Mouse (Mus musculus) embryonic facial prominence, embryonic 13.5 days (tissue): ENCODE measurements at regions not wholly inside any gene's neighbourhood (a gene's known extent, or its start where the extent isn't known, plus 50 kb on each side); places are given as distances from the start of the nearest gene placed in this dataset.

Experiments used
- ATAC-seq: fragments of 200-750 bp; cut with Nextera tagmentation; 2 replicates; pipeline ENCODE4 v1.8.0; 2017; ENCODE audit warnings: low read depth; ENCODE audit not compliant: insufficient number of reproducible peaks, insufficient read depth, low FRiP score, low TSS enrichment
- H3K27ac ChIP-seq: fragments of 300-500 bp; sonication (generic); 2 replicates; pipeline ENCODE4 v1.5.1; 2015; ENCODE audit warnings: moderate library complexity, mild to moderate bottlenecking, inconsistent platforms
- H3K27me3 ChIP-seq: fragments of 300-500 bp; sonication (generic); 2 replicates; pipeline ENCODE4 v1.6.1; 2015; ENCODE audit warnings: mild to moderate bottlenecking, inconsistent platforms
- H3K36me3 ChIP-seq: fragments of 300-500 bp; sonication (generic); 2 replicates; pipeline ENCODE4 v1.6.1; 2015; ENCODE audit warnings: mild to moderate bottlenecking, inconsistent platforms
- H3K4me1 ChIP-seq: fragments of 300-500 bp; sonication (generic); 2 replicates; pipeline ENCODE4 v1.6.1; 2015; ENCODE audit warnings: inconsistent platforms
- H3K4me2 ChIP-seq: fragments of 300-500 bp; sonication (generic); 2 replicates; pipeline ENCODE4 v1.6.1; 2015; ENCODE audit warnings: moderate library complexity, mild to moderate bottlenecking, inconsistent platforms
- H3K4me3 ChIP-seq: fragments of 300-500 bp; sonication (generic); 2 replicates; pipeline ENCODE4 v1.5.1; 2015; ENCODE audit warnings: mild to moderate bottlenecking, inconsistent platforms
- H3K9ac ChIP-seq: fragments of 300-500 bp; sonication (generic); 2 replicates; pipeline ENCODE4 v1.6.1; 2015; ENCODE audit warnings: mild to moderate bottlenecking, inconsistent platforms
- H3K9me3 ChIP-seq: fragments of 300-500 bp; sonication (generic); 2 replicates; pipeline ENCODE4 v1.6.1; 2016; ENCODE audit warnings: inconsistent platforms
- WGBS: fragments of 180-500 bp; shearing (Covaris S2); methylation state at CpG from one replicate; pipeline ENCODE4 v1.1.7; 2015; ENCODE audit warnings: mixed read lengths; 5-methylcytosine and 5-hydroxymethylcytosine counted together

DNA sequence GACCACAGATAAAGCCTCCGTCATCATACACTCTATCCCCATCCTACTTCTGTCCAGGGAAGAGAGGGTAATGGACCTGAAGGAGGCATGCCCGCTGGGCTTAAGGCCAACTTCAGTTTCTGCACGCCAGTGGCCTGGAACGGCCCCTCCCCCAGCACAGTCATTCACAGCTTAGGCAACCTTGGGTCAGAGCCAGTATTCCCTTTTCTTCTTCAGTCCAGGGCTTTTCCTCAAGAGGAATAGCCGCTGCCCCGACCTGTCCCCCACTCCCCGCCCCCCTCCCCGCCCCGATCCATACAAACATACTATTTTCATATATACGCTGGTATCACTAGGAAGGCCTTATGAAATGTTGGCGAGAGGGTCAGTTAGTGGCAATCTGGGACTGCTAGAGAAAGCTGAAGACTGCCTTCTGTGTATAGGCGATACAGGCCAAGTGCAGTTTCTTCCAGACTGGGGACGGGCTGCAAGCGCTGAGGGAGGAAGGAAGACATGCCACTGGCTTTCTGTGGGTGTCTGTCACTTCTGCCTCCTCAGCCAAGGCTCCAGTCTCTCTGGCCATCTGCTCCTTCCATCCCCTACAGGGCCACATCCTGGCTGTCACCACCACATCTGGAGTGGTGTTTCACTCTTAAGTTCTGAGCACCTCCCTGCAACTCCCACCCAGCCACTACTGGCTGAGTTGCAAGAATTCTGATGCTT, 113.5 kb upstream of the Lemd2 start:
- Histone ChIP-seq H3K9me3 (no peaks in the 10 kb centered on the region), H3K27ac (peak overlapping the region; percentile 11; the same call in 1 of the 2 replicates), H3K4me3 (no peak overlapping the region), H3K9ac (no peak overlapping the region), H3K36me3 (no peaks in the 10 kb centered on the region), H3K4me1 (peaks cover 16% of the 10 kb centered on the region), H3K4me2 (no peak overlapping the region), H3K27me3 (no peaks in the 10 kb centered on the region)
- WGBS = 63% methylated on average over 14 of the region's 14 CpGs
- ATAC-seq = no peak

DNA sequence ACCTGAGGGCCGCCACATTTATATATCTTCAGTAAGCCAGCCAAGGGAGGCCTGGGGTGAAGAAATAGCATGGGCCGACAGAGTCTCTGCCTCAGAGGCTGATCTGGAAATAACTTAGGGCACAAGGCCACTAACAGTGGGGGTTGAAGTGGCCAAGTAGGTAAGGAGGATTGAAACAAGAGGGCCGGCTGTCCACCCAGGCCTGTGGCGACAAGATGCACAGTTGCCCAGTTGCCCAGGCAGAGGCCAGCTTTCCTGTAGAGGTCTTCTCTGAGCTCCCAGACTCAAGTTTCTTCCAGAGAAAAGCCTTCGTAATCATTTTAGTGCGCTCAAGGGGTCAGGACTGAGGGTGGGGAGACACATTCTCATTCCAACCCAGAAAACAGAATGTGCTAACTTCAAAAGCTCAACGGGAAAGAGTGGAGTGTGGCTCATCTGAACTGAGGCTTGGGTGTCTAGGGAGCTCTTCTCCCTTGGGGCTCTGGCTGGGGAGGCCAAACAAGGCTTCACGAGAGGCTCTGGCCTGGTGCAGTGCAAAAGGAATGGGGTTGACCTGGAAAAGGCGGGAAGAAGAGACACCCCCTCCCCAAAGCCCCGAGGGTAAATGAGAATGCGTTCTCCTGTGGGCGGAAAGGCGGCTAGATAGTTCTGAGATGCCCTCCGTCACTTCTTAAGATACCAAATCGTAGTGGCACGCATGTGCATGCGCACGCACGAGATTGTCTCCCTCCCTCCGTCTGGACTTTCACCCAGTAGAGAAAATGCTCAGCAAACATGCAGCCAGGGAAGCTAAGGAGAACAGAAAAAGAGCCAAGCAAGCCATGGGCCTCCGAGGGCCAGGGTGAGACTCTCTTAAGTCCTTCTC, 112.7 kb upstream of the Lemd2 start:
- H3K4me2 ChIP-seq = no peak overlapping the region
- no peak overlapping the region for H3K27ac ChIP-seq
- H3K36me3 ChIP-seq = no peaks in the 10 kb centered on the region
- 74% methylated on average over 21 of the region's 21 CpGs for WGBS
- no peaks in the 10 kb centered on the region for H3K27me3 ChIP-seq
- ATAC-seq = no peak
- H3K9ac ChIP-seq = no peak overlapping the region
- peaks cover 16% of the 10 kb centered on the region for H3K4me1 ChIP-seq
- H3K4me3 ChIP-seq = no peak overlapping the region
- H3K9me3 ChIP-seq = no peaks in the 10 kb centered on the region

DNA sequence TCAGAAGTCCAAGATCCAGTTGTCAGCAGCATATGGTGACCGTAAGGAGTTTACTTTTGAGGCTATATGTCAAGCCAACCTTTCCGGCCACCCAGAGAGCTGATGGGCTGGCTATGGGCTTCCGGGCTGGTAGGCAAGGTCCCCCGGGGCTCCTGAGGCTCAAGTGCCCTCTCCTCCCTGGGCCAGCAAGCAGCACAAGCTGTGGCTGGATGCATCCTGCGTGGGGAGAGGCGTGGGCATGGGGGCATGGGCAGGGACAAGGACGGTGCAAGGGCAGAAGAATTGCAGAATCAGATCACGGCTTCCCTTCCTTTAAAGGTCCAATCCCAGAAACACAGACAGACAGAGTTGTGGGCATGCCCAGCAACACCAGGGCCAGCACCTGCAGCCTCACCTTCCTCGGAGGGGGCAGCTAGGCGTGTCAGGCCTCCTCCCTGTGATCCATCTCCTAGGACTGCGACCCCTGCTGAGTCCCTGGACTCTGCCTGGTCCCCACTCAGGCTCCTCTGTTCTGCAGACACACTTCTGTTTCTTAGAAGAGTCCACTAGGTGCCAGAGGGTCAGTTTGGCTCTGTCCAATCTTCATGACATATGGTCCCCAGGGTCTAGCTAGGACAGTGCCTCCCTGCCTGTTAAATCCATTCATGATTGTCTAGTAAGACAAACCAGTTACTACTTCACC, 111.8 kb upstream of the Lemd2 start:
- H3K4me3 ChIP-seq = no peak overlapping the region
- H3K9me3 ChIP-seq = no peaks in the 10 kb centered on the region
- ATAC-seq = no peak
- no peak overlapping the region for H3K27ac ChIP-seq
- H3K9ac ChIP-seq = no peak overlapping the region
- 83% methylated on average over 11 of the region's 11 CpGs for WGBS
- H3K27me3 ChIP-seq = no peaks in the 10 kb centered on the region
- H3K4me1 ChIP-seq = peaks cover 16% of the 10 kb centered on the region
- no peaks in the 10 kb centered on the region for H3K36me3 ChIP-seq
- no peak overlapping the region for H3K4me2 ChIP-seq

DNA sequence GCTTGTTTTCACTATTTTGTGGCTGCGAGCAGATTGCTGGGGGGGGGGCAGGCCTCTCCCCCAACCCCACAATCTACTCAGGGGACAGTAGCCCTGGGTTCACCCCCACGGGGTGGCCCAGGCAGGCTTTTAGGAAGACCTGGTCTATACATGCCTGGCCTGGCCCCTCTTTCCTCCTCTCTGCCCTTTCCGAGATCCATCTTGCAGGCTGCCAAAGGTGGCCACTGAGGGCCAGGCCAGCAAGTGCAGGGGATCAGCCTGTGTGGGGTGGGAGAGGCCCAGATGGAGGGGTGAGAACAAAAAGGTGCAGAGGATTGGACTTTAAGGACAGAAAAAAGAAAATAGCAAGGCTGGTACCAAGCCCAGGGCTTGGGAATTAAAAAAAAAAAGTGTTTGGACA, 111.2 kb upstream of the Lemd2 start:
- H3K27me3 ChIP-seq = no peaks in the 10 kb centered on the region
- H3K27ac ChIP-seq = no peak overlapping the region
- peaks cover 16% of the 10 kb centered on the region for H3K4me1 ChIP-seq
- no peak overlapping the region for H3K4me3 ChIP-seq
- H3K4me2 ChIP-seq = no peak overlapping the region
- no peak for ATAC-seq
- no peaks in the 10 kb centered on the region for H3K36me3 ChIP-seq
- no peaks in the 10 kb centered on the region for H3K9me3 ChIP-seq
- 56% methylated on average over 3 of the region's 3 CpGs for WGBS
- H3K9ac ChIP-seq = no peak overlapping the region

DNA sequence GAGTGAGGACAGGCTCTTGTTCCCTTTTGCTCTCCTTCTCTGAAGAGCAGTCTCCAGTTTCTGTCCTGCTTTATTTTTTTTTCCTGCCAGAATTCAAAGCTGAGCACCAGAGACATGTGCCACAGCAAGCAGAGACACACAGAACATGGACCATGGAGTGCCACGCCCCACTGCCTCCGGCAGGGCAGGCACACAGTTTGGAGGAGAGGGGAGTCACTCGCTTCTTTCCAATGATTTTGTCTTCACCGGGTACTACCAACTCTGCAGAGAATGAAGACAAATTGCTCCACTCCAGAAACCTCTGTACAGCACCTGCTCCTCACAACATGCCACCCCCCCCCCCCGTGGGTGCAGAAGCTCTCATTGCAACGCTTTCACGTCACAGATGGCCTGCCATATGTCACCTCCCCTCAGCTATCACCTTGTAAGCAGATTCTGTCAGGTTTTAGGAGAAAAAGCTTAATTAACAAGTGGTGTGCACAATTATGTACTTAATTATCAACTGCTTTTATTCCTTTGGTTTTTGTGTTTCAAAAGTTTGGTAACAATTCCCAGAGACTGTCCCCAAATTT, 110.6 kb upstream of the Lemd2 start:
- Histone ChIP-seq H3K27ac (no peak overlapping the region), H3K9me3 (no peaks in the 10 kb centered on the region), H3K9ac (no peak overlapping the region), H3K4me2 (no peak overlapping the region), H3K4me1 (peaks cover 16% of the 10 kb centered on the region), H3K27me3 (no peaks in the 10 kb centered on the region), H3K4me3 (no peak overlapping the region), H3K36me3 (no peaks in the 10 kb centered on the region)
- WGBS = 65% methylated on average over 7 of the region's 7 CpGs
- ATAC-seq = no peak

DNA sequence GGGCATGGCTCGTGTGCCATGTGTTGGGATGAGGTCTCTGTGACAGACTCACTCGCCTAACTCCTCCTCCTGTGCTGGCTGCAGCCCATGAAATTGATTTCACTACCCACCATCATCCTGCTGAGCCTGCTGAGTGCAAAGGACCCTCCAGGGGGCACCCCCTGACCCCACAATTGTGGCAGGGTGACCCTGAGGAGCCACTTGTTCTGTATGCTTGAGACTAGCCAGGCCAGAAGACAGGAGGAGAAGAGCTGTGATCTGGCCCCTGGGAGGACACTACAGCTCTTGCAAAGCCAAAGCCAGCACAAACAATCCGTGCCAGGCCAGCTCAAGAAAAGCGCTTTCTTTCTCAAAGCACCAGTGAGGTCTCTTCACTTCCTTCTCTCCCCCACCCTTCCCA, 104.7 kb upstream of the Lemd2 start:
- H3K9ac ChIP-seq = no peak overlapping the region
- H3K4me3 ChIP-seq = no peak overlapping the region
- H3K27me3 ChIP-seq = no peaks in the 10 kb centered on the region
- 34% methylated on average over 4 of the region's 4 CpGs for WGBS
- H3K4me1 ChIP-seq = peaks cover 10% of the 10 kb centered on the region
- no peaks in the 10 kb centered on the region for H3K9me3 ChIP-seq
- H3K27ac ChIP-seq = no peak overlapping the region
- H3K36me3 ChIP-seq = no peaks in the 10 kb centered on the region
- no peak overlapping the region for H3K4me2 ChIP-seq
- no peak for ATAC-seq

DNA sequence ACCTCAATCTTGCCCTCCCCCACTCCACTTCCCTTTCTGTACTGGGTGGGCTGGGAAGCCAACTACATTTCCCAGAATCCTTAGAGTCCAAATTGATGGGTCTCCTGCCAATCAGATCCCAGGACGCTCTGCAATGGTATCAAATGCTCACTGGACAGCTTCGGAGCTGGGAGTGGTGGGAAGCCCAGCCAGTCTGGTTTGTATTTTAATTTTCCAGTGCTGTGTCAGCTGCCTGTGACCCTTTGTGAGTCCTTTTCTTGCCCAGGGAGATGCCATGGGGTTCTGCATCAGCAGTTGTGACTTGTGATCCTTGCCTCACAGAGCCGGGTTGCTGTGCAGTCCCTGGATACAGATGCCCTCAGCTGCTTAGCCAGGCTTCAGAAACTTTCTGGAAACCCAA, 100.6 kb upstream of the Lemd2 start:
- no peak for ATAC-seq
- Histone ChIP-seq H3K4me1 (peaks cover 10% of the 10 kb centered on the region), H3K9ac (no peak overlapping the region; the same call in 1 of the 2 replicates), H3K9me3 (no peaks in the 10 kb centered on the region), H3K36me3 (no peaks in the 10 kb centered on the region), H3K4me3 (no peak overlapping the region), H3K27me3 (no peaks in the 10 kb centered on the region), H3K4me2 (peak overlapping the region; percentile 31), H3K27ac (peak overlapping the region; percentile 16; the same call in 1 of the 2 replicates)
- 43% methylated on average over 3 of the region's 3 CpGs for WGBS

DNA sequence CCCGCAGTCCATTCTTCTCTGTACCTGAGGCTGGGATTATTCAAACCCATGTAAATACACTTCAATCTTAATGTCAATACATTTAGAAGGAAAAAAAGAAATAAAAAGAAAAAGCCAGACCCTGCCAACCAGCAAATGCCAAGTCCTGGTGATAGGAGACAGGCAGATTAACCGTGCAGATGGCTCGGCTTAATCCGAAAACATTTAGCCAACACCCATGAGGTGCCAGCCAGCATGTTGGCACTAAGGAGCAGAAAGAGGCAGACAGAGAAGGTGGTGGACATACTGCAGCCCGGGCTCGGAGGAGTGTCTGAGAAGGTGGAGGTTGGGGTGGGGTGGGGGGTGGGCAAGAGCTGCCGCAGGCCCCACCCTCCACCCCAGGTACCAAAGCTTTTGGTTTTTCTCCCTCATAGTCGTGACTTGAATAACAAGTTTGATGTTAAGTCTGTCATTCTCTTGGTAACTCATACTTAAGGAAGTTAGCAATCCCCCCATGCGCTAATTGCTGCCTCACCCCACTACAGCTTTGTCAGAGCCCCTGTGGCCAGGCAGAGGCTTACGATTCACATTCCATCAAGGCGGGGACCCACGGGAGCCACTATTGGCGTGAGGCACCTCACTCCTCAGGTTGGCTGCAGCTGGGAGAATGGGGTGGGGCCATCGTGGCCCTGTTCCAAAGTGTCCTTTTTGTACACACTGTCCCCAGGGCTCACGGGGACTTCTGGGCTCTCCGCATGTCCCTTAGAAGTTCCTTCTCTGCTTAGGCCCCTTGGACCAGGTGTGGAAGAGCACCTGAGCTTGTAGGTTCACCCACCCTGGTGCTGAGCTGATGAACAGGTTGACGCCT, 99.6 kb upstream of the Lemd2 start:
- ATAC-seq = no peak
- 77% methylated on average over 17 of the region's 17 CpGs for WGBS
- H3K27ac ChIP-seq = peak overlapping the region; percentile 16; the same call in 1 of the 2 replicates
- peaks cover 8% of the 10 kb centered on the region for H3K4me1 ChIP-seq
- H3K9me3 ChIP-seq = no peaks in the 10 kb centered on the region
- H3K9ac ChIP-seq = no peak overlapping the region
- no peak overlapping the region for H3K4me3 ChIP-seq
- H3K27me3 ChIP-seq = no peaks in the 10 kb centered on the region
- no peaks in the 10 kb centered on the region for H3K36me3 ChIP-seq
- no peak overlapping the region for H3K4me2 ChIP-seq

DNA sequence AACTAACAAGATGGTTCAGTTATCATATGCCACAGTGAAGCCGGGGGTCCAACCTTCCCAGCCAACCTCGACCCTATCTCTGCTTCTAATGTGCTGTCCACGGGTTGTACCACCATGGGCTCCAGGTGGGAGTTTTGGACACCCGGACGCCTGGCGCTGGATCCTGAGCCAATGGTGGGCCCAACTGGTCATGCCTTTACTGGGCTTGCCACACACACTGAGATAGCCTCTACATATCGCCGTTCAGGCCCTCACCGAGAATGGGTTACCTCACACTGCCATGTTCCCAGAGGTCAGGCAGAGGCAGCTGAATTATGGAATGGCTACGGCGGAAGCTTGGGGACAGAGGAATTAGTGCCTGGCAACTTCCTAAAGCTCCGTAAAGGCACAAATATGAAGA, 98.8 kb upstream of the Lemd2 start:
- H3K27me3 ChIP-seq = no peaks in the 10 kb centered on the region
- ATAC-seq = no peak
- no peak overlapping the region for H3K27ac ChIP-seq
- H3K9ac ChIP-seq = no peak overlapping the region
- peaks cover 7% of the 10 kb centered on the region for H3K4me1 ChIP-seq
- H3K9me3 ChIP-seq = no peaks in the 10 kb centered on the region
- WGBS = 90% methylated on average over 12 of the region's 12 CpGs
- H3K4me3 ChIP-seq = no peak overlapping the region
- H3K4me2 ChIP-seq = no peak overlapping the region
- H3K36me3 ChIP-seq = no peaks in the 10 kb centered on the region

DNA sequence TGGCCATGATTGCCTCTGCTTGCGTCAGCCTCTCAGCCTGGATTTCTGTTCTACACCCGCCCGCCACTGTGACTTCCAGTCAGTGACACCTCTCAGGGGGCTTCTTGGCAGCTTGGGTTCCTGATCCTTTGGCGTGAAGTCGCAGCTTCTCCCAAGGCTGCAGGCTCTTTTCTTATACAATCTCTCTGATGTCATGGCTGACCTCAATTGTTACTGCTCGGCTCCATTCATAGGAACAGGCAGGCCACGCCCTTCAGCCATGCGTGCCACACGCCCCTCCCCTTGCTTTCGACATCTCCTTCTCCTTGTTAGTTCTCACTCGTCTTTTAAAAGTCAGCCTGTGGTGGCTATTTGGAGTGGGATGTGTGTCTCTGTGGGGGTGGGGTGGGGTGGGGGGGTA, 97.1 kb upstream of the Lemd2 start:
- 72% methylated on average over 11 of the region's 11 CpGs for WGBS
- Histone ChIP-seq H3K4me2 (no peak overlapping the region), H3K27me3 (no peaks in the 10 kb centered on the region), H3K27ac (no peak overlapping the region), H3K9me3 (peaks cover 3% of the 10 kb centered on the region; the same call in 1 of the 2 replicates), H3K36me3 (no peaks in the 10 kb centered on the region), H3K4me3 (no peak overlapping the region), H3K4me1 (peaks cover 7% of the 10 kb centered on the region), H3K9ac (no peak overlapping the region)
- ATAC-seq = no peak

DNA sequence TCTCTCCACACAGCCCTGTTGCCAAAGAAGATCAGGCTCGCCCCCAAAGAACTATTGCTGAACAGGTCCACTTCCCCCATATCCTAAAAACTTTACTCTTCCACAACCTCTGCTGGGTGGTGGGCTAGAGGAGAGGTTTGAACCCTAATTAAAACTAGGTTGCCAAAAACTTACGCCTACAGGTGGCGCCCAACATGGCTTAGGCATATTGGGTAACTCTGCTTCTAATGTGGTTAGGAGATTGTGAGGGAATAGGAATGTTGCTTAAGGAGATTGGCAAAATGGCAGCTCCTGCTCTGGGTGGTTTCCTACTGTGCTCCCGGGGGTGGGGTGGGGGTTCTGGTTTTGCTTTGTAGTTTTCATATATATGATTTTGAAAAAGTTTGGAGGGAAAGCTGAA, 95.0 kb upstream of the Lemd2 start:
- H3K9me3 ChIP-seq = peaks cover 7% of the 10 kb centered on the region; the same call in 1 of the 2 replicates
- no peaks in the 10 kb centered on the region for H3K4me1 ChIP-seq
- no peak overlapping the region for H3K27ac ChIP-seq
- no peak for ATAC-seq
- no peaks in the 10 kb centered on the region for H3K27me3 ChIP-seq
- no peak overlapping the region for H3K4me3 ChIP-seq
- no peak overlapping the region for H3K9ac ChIP-seq
- WGBS = 80% methylated on average over 4 of the region's 4 CpGs
- H3K4me2 ChIP-seq = no peak overlapping the region
- no peaks in the 10 kb centered on the region for H3K36me3 ChIP-seq
